Mouse (Mus musculus) liver, postnatal 0 days (tissue): ENCODE data around the gene Lamb2.

Source experiments
- CTCF ChIP-seq: sonication (generic); IDR thresholded peaks from 2 replicates; pipeline ENCODE4 v1.5.1; 2016; ENCODE audit warnings: antibody characterized with exemption, low read depth
- EP300 ChIP-seq: IDR thresholded peaks from 2 replicates; pipeline ENCODE4 v1.6.1; 2016; ENCODE audit warnings: antibody characterized with exemption, low read depth, mild to moderate bottlenecking

GRCm38 (mm10) chr9:108491286-108491580 lies 11.7 kb downstream of the Lamb2 start:
- TF ChIP-seq CTCF (no peak), EP300 (no peak)
